Mouse (Mus musculus) ES-CJ7 (cell line): Measurements from ENCODE around the gene Slc5a3.

Experiments
- DNase-seq: peaks from one replicate; pipeline ENCODE4 v3.0.0; 2011; ENCODE audit warnings: low read depth, low spot score

The Slc5a3 gene

GRCm38 (mm10) chr16:92057852-92058643, at the start of gene Slc5a3, which contains the start of the genes Mrps6 and Gm49711:
Slc5a3 (plus strand) TSS chr16:92058322.
Mrps6 (plus strand) TSS chr16:92058270.
Gm49711 (plus strand) TSS chr16:92058316.
- DNase-seq = peak; percentile 81

GRCm38 (mm10) chr16:92009586-92009985, 48.5 kb upstream of the Slc5a3 start:
- no peak for DNase-seq

- DNase-seq = no peak
Observed at GRCm38 (mm10) chr16:92016792-92017191, 41.3 kb upstream of the Slc5a3 start.

GRCm38 (mm10) chr16:92019141-92020118, 38.7 kb upstream of the Slc5a3 start:
- DNase-seq = peak; percentile 49

- peak; percentile 40 for DNase-seq
Observed at GRCm38 (mm10) chr16:92021656-92022400, 36.3 kb upstream of the Slc5a3 start.

GRCm38 (mm10) chr16:92022494-92023283, 35.4 kb upstream of the Slc5a3 start:
- DNase-seq = no peak

- DNase-seq = no peak
Observed at GRCm38 (mm10) chr16:92033286-92033685, 24.8 kb upstream of the Slc5a3 start.

- DNase-seq = no peak
Observed at GRCm38 (mm10) chr16:92034676-92035075, 23.4 kb upstream of the Slc5a3 start.

GRCm38 (mm10) chr16:92036701-92037100, 21.4 kb upstream of the Slc5a3 start:
- DNase-seq = no peak

GRCm38 (mm10) chr16:92037891-92038607, 20.1 kb upstream of the Slc5a3 start:
- DNase-seq = no peak

- peak; percentile 35 for DNase-seq
Observed at GRCm38 (mm10) chr16:92039421-92039820, 18.7 kb upstream of the Slc5a3 start.

- DNase-seq = peak; percentile 34
Observed at GRCm38 (mm10) chr16:92039966-92040365, 18.2 kb upstream of the Slc5a3 start.

GRCm38 (mm10) chr16:92051777-92052310, 6.3 kb upstream of the Slc5a3 start:
- no peak for DNase-seq

GRCm38 (mm10) chr16:92052569-92052968, 5.6 kb upstream of the Slc5a3 start:
- no peak for DNase-seq

- DNase-seq = no peak
Observed at GRCm38 (mm10) chr16:92056711-92057110, 1.4 kb upstream of the Slc5a3 start.

- DNase-seq = no peak
Observed at GRCm38 (mm10) chr16:92057456-92057851, 668 bp upstream of the Slc5a3 start.

GRCm38 (mm10) chr16:92058644-92059620, 810 bp downstream of the Slc5a3 start:
- DNase-seq = no peak

- no peak for DNase-seq
Observed at GRCm38 (mm10) chr16:92060213-92060612, 2.1 kb downstream of the Slc5a3 start.

- no peak for DNase-seq
Observed at GRCm38 (mm10) chr16:92061586-92061985, 3.5 kb downstream of the Slc5a3 start.
